Mouse (Mus musculus) v-Abl transformed pro-B cells (cell line): Measurements from ENCODE around the gene Syna.

ENCODE experiments used
- in situ Hi-C, 2 experiments: fragments of 400-800 bp; cut with MboI; formaldehyde crosslinking; loops; one replicate each; pipeline ENCODE4 v1.15.1; 2025; ENCODE audit not compliant: unreplicated experiment in 2 of 2

The Syna gene

GRCm38 (mm10) chr5:134568964-134569491, 9.1 kb upstream of the Syna start:
- in situ Hi-C loops = no loop called here

- in situ Hi-C loops = no loop called here
Observed at GRCm38 (mm10) chr5:134568030-134568429, 8.1 kb upstream of the Syna start.

- in situ Hi-C loops = no loop called here
Observed at GRCm38 (mm10) chr5:134567445-134567844, 7.5 kb upstream of the Syna start.

GRCm38 (mm10) chr5:134565696-134566095, 5.7 kb upstream of the Syna start:
- in situ Hi-C loops = no loop called here

GRCm38 (mm10) chr5:134564272-134564671, 4.3 kb upstream of the Syna start:
- in situ Hi-C loops = no loop called here

- in situ Hi-C loops = no loop called here
Observed at GRCm38 (mm10) chr5:134560450-134561171, 640 bp upstream of the Syna start.

- in situ Hi-C loops = no loop called here
Observed at GRCm38 (mm10) chr5:134555463-134556164, 4.4 kb downstream of the Syna start.

GRCm38 (mm10) chr5:134553951-134554546, 5.9 kb downstream of the Syna start:
- in situ Hi-C loops = no loop called here

GRCm38 (mm10) chr5:134552110-134552972, 7.6 kb downstream of the Syna start, which contains the start of gene Clip2:
Gene Clip2 (minus strand): TSS chr5:134552434.
- in situ Hi-C loops = no loop called here

- in situ Hi-C loops = no loop called here
Observed at GRCm38 (mm10) chr5:134551233-134552109, 8.5 kb downstream of the Syna start.

GRCm38 (mm10) chr5:134550836-134551232, 9.1 kb downstream of the Syna start:
- in situ Hi-C loops = no loop called here

GRCm38 (mm10) chr5:134549640-134550168, 10.3 kb downstream of the Syna start:
- in situ Hi-C loops = no loop called here

GRCm38 (mm10) chr5:134548306-134548705, 11.7 kb downstream of the Syna start:
- in situ Hi-C loops = no loop called here

GRCm38 (mm10) chr5:134546790-134547189, 13.2 kb downstream of the Syna start:
- in situ Hi-C loops = no loop called here

GRCm38 (mm10) chr5:134545242-134545629, 14.7 kb downstream of the Syna start:
- in situ Hi-C loops = no loop called here

- in situ Hi-C loops = no loop called here
Observed at GRCm38 (mm10) chr5:134544516-134545241, 15.3 kb downstream of the Syna start.

GRCm38 (mm10) chr5:134541640-134542039, 18.3 kb downstream of the Syna start:
- in situ Hi-C loops = no loop called here

GRCm38 (mm10) chr5:134540881-134541280, 19.1 kb downstream of the Syna start:
- in situ Hi-C loops = no loop called here

- in situ Hi-C loops = no loop called here
Observed at GRCm38 (mm10) chr5:134539891-134540290, 20.1 kb downstream of the Syna start.
